Mouse (Mus musculus): ENCODE results near the gene Foxq1.
A peak's percentile ranks its signal among the peaks of the same experiment; 100 is the strongest.

The Foxq1 gene

GRCm38 (mm10) chr13:31572806-31573508 is 17.0 kb downstream of the Foxq1 start:
- no peak for DNase-seq

GRCm38 (mm10) chr13:31574627-31575026 is 18.7 kb downstream of the Foxq1 start:
- DNase-seq, result no peak

- no peak for DNase-seq
Observed at GRCm38 (mm10) chr13:31576696-31577095, 20.8 kb downstream of the Foxq1 start.

GRCm38 (mm10) chr13:31577576-31577975 is 21.6 kb downstream of the Foxq1 start:
- peak; percentile 23 for DNase-seq

GRCm38 (mm10) chr13:31578389-31578788 is 22.5 kb downstream of the Foxq1 start:
- DNase-seq, result peak; percentile 55

GRCm38 (mm10) chr13:31579866-31580265 is 23.9 kb downstream of the Foxq1 start:
- peak; percentile 54 for DNase-seq

GRCm38 (mm10) chr13:31587341-31587740 is 31.4 kb downstream of the Foxq1 start:
- DNase-seq, result peak; percentile 20

GRCm38 (mm10) chr13:31599576-31599975 is 43.6 kb downstream of the Foxq1 start:
- DNase-seq, result no peak

- no peak for DNase-seq
Observed at GRCm38 (mm10) chr13:31603964-31604363, 48.0 kb downstream of the Foxq1 start.

All from kidney, postnatal 10 days (tissue).